Mouse (Mus musculus): Measurements from ENCODE around the gene Rabgef1. TPM values are rescaled to one million over a fixed set of nuclear protein-coding genes. Genes with fewer than 3 reads are reported as not detected.

Rabgef1 gene
- total and polyA plus RNA-seq, 2 experiments from 2014 or later, result 26.8 to 32.5 TPM

DNA sequence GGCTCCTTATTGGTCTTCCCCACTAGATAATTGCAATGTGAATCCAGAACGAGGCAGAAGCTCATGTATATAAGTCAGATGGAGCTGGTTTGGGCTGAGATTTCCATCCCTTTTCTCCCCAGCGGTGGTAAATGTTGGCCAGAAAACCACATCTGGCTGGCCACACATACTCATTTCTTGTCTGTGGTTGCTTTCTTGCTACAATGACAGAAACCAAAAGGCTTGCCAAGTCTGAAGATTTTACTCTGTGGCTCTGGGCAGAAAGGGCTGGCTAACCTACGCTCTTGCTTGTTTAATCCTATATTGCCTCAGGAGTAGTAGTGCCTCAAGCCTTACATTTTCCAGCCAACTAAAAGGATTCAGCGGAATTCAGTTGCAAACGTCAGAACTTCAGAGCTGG lies 30.5 kb upstream of the Rabgef1 start:
- no peaks in the 10 kb centered on the region; the same call in 1 of the 2 replicates for H3K36me3 ChIP-seq (ENCODE audit: insufficient read depth)
- WGBS, result 86% methylated on average over 5 of the region's 5 CpGs
- no peaks in the 10 kb centered on the region for H3K9me3 ChIP-seq (ENCODE audit: low read length)
- ATAC-seq (no peak), DNase-seq (no peak)
- no peak overlapping the region for H3K4me2 ChIP-seq (ENCODE audit: low read depth)
- H3K4me3 ChIP-seq (ENCODE audit: low read depth, low read length), result no peak overlapping the region
- no peak overlapping the region for H3K27ac ChIP-seq (ENCODE audit: low read depth, low read length)
- peaks cover 14% of the 10 kb centered on the region; the same call in 1 of the 2 replicates for H3K4me1 ChIP-seq (ENCODE audit: insufficient read depth)
- no peak for TF ChIP-seq CTCF (IDR thresholded peaks at IDR 0.05; ENCODE audit: low read depth)
- no peaks in the 10 kb centered on the region for H3K27me3 ChIP-seq (ENCODE audit: insufficient read depth, low read length)
- no peak overlapping the region for H3K9ac ChIP-seq

DNA sequence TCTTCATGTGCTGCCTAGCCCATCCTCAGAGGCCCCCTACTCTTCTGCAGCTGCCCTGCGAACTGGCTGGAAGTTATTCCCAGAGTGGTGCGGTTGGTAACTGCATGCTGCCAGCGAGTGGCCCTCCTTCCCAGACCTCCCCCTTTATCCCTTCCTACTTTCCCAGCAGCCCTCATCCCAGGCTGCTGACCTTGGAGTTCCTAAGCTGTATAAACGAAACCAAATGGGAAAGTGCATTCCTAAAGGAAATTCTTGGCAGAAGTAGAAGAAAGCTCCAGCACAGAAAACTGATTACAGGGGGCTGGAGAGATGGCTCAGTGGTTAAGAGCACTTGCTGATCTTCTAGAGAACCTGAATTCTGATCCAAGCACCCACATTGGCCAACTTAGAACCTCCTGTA lies 29.6 kb upstream of the Rabgef1 start:
- Histone ChIP-seq H3K36me3 (ENCODE audit: insufficient read depth) (no peaks in the 10 kb centered on the region; the same call in 1 of the 2 replicates), H3K9ac (no peak overlapping the region), H3K27me3 (ENCODE audit: insufficient read depth, low read length) (no peaks in the 10 kb centered on the region), H3K4me2 (ENCODE audit: low read depth) (no peak overlapping the region), H3K4me1 (ENCODE audit: insufficient read depth) (peaks cover 16% of the 10 kb centered on the region; the same call in 1 of the 2 replicates), H3K27ac (ENCODE audit: low read depth, low read length) (no peak overlapping the region), H3K9me3 (ENCODE audit: low read length) (no peaks in the 10 kb centered on the region), H3K4me3 (ENCODE audit: low read depth, low read length) (no peak overlapping the region)
- ATAC-seq (no peak), DNase-seq (no peak)
- 61% methylated on average over 4 of the region's 4 CpGs for WGBS
- TF ChIP-seq CTCF (IDR thresholded peaks at IDR 0.05; ENCODE audit: low read depth), result no peak

DNA sequence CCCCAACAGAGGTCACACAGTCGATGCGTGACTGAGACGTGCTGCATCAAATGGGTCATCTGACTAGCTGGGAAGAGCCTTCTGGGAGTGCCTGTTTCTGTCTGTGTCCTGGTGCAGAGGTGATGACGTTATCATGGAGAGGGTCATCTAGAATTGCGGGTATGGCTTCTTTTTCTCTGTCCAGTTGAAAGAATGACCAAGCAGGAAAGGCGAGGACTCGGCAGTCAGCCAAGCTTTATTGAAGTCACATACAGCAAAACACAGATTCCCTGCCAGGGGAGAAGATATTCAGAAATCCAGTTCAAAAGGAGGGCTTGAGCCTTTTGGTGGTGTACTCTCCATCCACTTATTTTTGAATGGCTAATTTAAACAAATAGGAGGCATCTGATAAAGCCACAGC lies 28.5 kb upstream of the Rabgef1 start:
- no peaks in the 10 kb centered on the region for H3K27me3 ChIP-seq (ENCODE audit: insufficient read depth, low read length)
- TF ChIP-seq CTCF (IDR thresholded peaks at IDR 0.05; ENCODE audit: low read depth), result no peak
- no peak overlapping the region for H3K27ac ChIP-seq (ENCODE audit: low read depth, low read length)
- no peak overlapping the region for H3K4me2 ChIP-seq (ENCODE audit: low read depth)
- H3K9ac ChIP-seq, result no peak overlapping the region
- no peaks in the 10 kb centered on the region for H3K9me3 ChIP-seq (ENCODE audit: low read length)
- H3K4me1 ChIP-seq (ENCODE audit: insufficient read depth), result peaks cover 16% of the 10 kb centered on the region; the same call in 1 of the 2 replicates
- 91% methylated on average over 7 of the region's 7 CpGs for WGBS
- no peak for DNase-seq
- no peak overlapping the region for H3K4me3 ChIP-seq (ENCODE audit: low read depth, low read length)
- H3K36me3 ChIP-seq (ENCODE audit: insufficient read depth), result peaks cover 3% of the 10 kb centered on the region; the same call in 1 of the 2 replicates
- ATAC-seq, result no peak

DNA sequence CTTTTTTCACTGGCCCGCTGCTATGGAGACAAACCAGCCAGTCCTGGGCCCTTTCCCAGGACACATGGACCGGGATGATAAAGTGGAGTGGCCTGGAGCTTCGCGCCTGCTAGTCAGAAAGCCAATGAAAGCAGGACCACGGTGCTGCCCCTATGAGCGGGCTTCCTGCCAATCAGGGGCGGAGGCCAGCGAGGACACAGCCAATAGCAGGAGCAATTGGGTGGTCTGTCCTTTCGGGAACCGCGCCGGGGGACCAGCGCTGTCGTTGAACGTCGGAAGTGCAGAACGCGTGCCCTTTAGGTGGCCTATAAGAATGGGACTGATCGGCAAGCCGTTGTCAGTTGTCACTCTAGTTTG lies 27.6 kb upstream of the Rabgef1 start:
- no peak; the same call in 1 of the 2 replicates for TF ChIP-seq CTCF (IDR thresholded peaks at IDR 0.05; ENCODE audit: low read depth)

DNA sequence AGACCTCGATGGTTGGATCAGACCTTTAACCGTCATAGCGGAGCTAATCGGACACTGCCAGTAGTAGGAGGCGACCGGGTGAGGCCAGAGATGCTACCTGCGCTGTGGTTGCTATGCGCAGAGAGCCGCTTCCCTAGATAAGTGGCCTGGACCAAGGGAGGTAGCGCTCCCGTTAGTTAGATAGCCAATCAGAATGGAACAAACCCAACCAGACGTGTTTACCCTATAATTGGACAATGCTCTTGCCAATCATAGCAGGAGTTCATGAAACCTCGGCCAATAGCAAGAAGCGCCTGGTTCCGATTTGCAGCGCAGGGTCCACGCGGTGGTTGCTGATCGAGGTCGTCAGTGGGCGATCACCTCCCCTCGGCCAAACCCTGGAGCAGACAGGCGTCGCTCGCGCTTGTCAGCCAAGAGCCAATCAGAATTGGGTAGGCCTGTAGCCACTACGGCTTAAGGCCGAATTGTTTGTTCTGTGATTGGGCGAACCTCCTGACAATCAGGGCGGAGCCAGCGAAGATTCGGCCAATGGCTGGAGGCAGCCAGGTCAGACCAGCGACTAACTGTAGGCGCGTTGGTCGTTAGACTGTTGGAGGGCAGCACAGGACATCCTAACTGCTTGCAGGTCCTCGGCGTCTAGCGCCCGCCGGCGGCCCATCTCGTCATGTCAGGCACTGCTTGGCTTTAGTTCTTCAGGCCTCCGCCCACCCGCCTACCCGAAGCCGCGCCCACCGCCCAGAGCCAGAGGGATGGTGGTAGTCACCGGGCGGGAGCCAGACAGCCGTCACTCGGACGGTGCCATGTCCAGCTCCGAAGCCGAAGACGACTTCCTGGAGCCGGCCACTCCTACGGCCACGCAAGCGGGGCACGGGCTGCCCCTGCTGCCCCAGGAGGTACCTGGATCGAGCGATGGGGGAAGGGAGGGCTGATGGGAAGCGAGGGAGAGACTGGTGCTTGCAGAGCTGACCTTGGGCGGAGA lies 27.0 kb upstream of the Rabgef1 start, which contains the start of gene Kctd7:
TSS of gene Kctd7 (plus strand) at position 528 of the 979 bp plus-strand sequence.
- H3K27ac ChIP-seq (ENCODE audit: low read depth, low read length), result peak within 1 kb of the TSS; percentile 81
- ATAC-seq (peak; percentile 96), DNase-seq (peak; percentile 98)
- H3K4me1 ChIP-seq (ENCODE audit: insufficient read depth), result peaks cover 16% of the 10 kb centered on the region; the same call in 1 of the 2 replicates
- H3K9me3 ChIP-seq (ENCODE audit: low read length), result no peaks in the 10 kb centered on the region
- H3K27me3 ChIP-seq (ENCODE audit: insufficient read depth, low read length), result no peaks in the 10 kb centered on the region
- peak within 1 kb of the TSS; percentile 74 for H3K9ac ChIP-seq
- H3K4me3 ChIP-seq (ENCODE audit: low read depth, low read length), result peak within 1 kb of the TSS; percentile 93
- H3K36me3 ChIP-seq (ENCODE audit: insufficient read depth), result peaks cover 17% of the 10 kb centered on the region
- WGBS, result under 1% methylated on average over 66 of the region's 66 CpGs
- peak; percentile 63 for TF ChIP-seq CTCF (IDR thresholded peaks at IDR 0.05; ENCODE audit: low read depth)
- peak within 1 kb of the TSS; percentile 91 for H3K4me2 ChIP-seq (ENCODE audit: low read depth)

More for the DNA sequence above, 27.6 kb upstream of the Rabgef1 start:
- H3K27ac ChIP-seq (ENCODE audit: low read depth, low read length), result peak overlapping the region; percentile 81
- peak overlapping the region; percentile 91 for H3K4me2 ChIP-seq (ENCODE audit: low read depth)
- no peaks in the 10 kb centered on the region for H3K9me3 ChIP-seq (ENCODE audit: low read length)
- peak overlapping the region; percentile 74 for H3K9ac ChIP-seq
- DNase-seq (peak; percentile 82), ATAC-seq (peak; percentile 56)
- H3K36me3 ChIP-seq (ENCODE audit: insufficient read depth), result peaks cover 11% of the 10 kb centered on the region; the same call in 1 of the 2 replicates
- 7% methylated on average over 20 of the region's 20 CpGs for WGBS
- H3K27me3 ChIP-seq (ENCODE audit: insufficient read depth, low read length), result no peaks in the 10 kb centered on the region
- H3K4me1 ChIP-seq (ENCODE audit: insufficient read depth), result peaks cover 16% of the 10 kb centered on the region; the same call in 1 of the 2 replicates
- peak overlapping the region; percentile 93 for H3K4me3 ChIP-seq (ENCODE audit: low read depth, low read length)

DNA sequence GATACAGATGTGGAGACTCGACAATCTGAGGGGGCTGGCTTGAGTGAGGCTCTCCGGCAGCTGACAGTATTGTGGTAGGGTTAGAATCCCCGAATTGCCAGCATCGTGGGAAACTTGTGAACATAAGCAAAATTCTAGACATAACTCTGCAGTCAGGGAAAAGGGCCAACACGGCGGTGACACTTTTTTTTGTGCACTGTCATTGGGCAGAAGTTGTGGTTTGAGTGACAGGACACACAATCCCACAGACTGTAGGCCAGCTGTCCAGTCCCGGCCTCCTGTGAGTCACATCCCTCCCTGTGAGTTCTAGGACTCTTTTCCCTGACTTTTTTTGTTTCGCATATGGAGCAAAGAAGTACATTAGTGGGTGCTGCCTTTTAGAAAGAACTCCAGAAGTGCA lies 25.6 kb upstream of the Rabgef1 start:
- 74% methylated on average over 8 of the region's 8 CpGs for WGBS
- DNase-seq (peak; percentile 23), ATAC-seq (no peak)
- Histone ChIP-seq H3K4me1 (ENCODE audit: insufficient read depth) (peaks cover 16% of the 10 kb centered on the region; the same call in 1 of the 2 replicates), H3K27me3 (ENCODE audit: insufficient read depth, low read length) (no peaks in the 10 kb centered on the region), H3K9me3 (ENCODE audit: low read length) (no peaks in the 10 kb centered on the region), H3K4me3 (ENCODE audit: low read depth, low read length) (peak overlapping the region; percentile 93), H3K27ac (ENCODE audit: low read depth, low read length) (no peak overlapping the region), H3K4me2 (ENCODE audit: low read depth) (peak overlapping the region; percentile 91), H3K36me3 (ENCODE audit: insufficient read depth) (peaks cover 18% of the 10 kb centered on the region), H3K9ac (no peak overlapping the region; the same call in 1 of the 2 replicates)
- no peak for TF ChIP-seq CTCF (IDR thresholded peaks at IDR 0.05; ENCODE audit: low read depth)
